Mouse (Mus musculus) liver, adult (tissue): ENCODE measurements around the gene Myo3b.

ENCODE experiments used
- GATA4 ChIP-seq: IDR thresholded peaks from 2 replicates; pipeline ENCODE4 v1.6.1; 2014; ENCODE audit warnings: mild to moderate bottlenecking, low read length; ENCODE audit not compliant: insufficient replicate concordance

Myo3b gene

DNA sequence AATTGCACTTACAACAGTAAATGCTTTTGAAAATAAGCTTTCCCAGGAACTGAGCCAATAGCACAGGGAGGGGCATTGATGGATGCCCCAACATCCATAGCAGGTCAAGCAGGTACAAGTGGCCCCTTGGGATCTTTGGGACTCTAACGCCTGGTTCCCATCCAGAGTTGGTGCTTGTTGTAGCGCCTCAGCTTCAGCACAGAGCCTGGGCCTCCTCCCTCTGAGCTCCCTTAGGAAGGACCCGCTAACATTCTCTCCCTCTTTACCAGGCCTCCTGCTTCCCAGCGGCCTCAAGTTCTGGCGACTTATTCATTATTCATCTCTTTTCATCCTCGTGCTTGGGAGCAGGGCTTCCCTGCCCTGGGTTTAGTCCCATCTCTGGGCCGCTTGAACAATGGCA, at the start of gene Myo3b:
Gene Myo3b, plus strand, starts transcription at position 375 of the 400 bp plus-strand sequence.
- no peak for TF ChIP-seq GATA4

DNA sequence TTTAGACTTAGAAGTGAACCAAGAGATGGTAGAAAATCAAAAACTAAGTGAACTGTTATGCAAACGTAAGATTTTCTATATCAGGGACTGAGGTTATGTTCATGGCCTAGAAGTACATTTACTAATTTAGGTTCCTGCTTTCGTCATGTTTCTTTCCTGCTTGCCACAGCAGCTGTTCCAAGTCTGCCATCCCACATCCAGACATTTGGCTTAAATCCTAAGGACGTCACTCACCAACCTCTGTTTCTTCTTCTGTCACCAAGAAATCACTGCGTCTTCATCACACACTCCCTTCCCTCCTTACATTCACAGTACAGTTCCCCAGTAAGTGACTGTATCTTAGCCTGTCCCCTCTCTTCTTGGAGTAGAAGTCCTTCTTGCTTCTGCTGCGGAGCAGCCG, 49.7 kb upstream of the Myo3b start:
- no peak for TF ChIP-seq GATA4

- no peak for TF ChIP-seq GATA4
Observed at GRCm38 (mm10) chr2:69990647-69991046, 48.3 kb upstream of the Myo3b start.

- no peak for TF ChIP-seq GATA4
Observed at GRCm38 (mm10) chr2:69994779-69995178, 44.1 kb upstream of the Myo3b start.

- no peak for TF ChIP-seq GATA4
Observed at GRCm38 (mm10) chr2:69999097-69999770, 39.7 kb upstream of the Myo3b start.

DNA sequence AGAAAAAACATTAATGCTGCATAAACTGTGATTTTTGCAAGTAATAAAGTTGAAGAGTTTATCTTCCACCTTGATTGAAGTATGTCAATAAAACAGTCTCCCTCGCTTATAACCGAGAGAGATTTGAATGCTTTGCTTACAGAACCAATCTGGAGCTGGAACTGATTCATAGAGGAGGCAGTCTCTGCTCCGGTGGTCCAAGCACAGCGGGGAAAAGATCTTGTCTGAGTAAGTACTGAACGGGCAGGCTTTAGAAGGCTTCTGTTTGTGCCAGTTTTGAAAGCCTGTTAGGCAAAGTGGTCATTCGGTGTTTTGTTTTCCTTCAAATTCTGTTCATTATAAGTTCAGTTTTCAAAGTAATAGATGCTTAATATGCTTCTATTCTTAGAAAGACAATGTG, 38.6 kb upstream of the Myo3b start:
- no peak for TF ChIP-seq GATA4

- no peak for TF ChIP-seq GATA4
Observed at GRCm38 (mm10) chr2:70006492-70006891, 32.4 kb upstream of the Myo3b start.

DNA sequence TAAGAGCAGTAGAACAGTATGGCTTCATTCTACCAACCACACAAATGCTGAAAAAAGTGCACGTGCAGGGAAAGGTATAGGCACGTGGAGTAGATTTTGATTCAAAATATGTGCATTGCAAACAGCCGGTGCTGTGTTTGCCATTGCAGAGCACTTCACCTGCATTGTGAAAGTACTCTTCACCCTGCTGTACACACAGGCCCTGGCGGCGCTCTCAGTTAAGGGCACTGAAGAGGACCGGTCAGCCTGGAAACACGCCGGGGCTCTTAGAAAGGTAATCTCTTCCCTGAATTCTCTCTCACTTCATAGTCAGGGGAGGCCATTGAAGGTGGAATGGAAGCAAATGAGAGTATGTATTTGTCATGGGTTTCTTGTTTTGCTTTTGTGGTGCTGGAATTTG, 26.0 kb upstream of the Myo3b start:
- TF ChIP-seq GATA4, result no peak

DNA sequence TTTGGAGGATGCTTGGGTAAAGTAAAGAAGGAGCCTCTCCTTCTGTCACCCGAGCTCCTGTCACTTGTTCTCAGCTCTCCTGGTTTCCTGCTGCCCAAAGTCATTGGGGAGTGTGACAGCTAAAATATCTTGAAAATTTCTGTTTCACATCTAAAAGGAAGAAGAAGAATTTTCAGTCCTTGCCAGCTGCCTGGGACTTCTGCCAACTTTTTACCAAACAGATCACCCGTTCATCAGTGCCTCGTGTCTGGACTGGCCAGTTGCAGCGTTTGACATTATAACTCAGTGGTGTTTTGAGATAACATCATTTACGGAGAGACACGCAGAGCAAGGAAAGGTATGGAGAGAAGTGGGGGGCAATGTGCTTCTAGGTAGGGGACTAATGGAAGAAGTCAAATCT, 20.7 kb upstream of the Myo3b start:
- TF ChIP-seq GATA4, result no peak

GRCm38 (mm10) chr2:70024454-70024853, 14.5 kb upstream of the Myo3b start:
- TF ChIP-seq GATA4, result no peak

GRCm38 (mm10) chr2:70025711-70026110, 13.2 kb upstream of the Myo3b start:
- TF ChIP-seq GATA4, result no peak

GRCm38 (mm10) chr2:70031472-70031871, 7.5 kb upstream of the Myo3b start:
- TF ChIP-seq GATA4, result no peak

DNA sequence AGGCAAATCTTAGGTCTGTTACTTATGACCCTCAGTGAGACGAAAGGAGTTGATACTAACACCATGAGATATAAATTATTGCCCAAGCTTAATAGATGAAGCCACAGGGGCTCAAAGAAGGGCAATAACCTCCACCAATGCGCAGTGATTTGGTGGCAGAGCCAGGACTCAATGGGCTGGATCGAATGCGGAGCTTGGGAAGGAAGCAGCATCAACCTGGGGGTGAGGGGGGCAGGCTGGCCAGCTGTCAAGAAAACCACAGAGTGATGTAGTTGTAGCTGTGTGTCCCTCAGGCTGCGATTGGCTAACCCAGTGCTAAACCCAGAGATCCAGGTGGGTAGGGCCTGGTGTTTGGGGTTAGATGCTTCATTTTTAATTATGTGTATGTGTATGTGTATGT, 4.0 kb upstream of the Myo3b start:
- no peak for TF ChIP-seq GATA4

GRCm38 (mm10) chr2:70035358-70035757, 3.6 kb upstream of the Myo3b start:
- TF ChIP-seq GATA4, result no peak

- TF ChIP-seq GATA4, result no peak
Observed at GRCm38 (mm10) chr2:70037221-70037620, 1.7 kb upstream of the Myo3b start.

- TF ChIP-seq GATA4, result no peak
Observed at GRCm38 (mm10) chr2:70044466-70044865, 5.5 kb downstream of the Myo3b start.

GRCm38 (mm10) chr2:70047868-70048267, 8.9 kb downstream of the Myo3b start:
- TF ChIP-seq GATA4, result no peak

- no peak for TF ChIP-seq GATA4
Observed at GRCm38 (mm10) chr2:70053803-70054202, 14.9 kb downstream of the Myo3b start.

GRCm38 (mm10) chr2:70058201-70058600, 19.3 kb downstream of the Myo3b start:
- TF ChIP-seq GATA4, result no peak
